Mouse (Mus musculus) kidney, embryonic 16.5 days (tissue): Measurements from ENCODE around the gene Alpk1. TPM values are rescaled to one million over a fixed set of nuclear protein-coding genes. Genes with fewer than 3 reads are reported as not detected.

Experiments used
- ATAC-seq: fragments of 200-750 bp; cut with Nextera tagmentation; 2 replicates; pipeline ENCODE4 v1.8.0; 2017; ENCODE audit warnings: moderate TSS enrichment; ENCODE audit not compliant: low FRiP score, low TSS enrichment
- H3K27ac ChIP-seq: fragments of 300-500 bp; sonication (generic); 2 replicates; pipeline ENCODE4 v1.5.1; 2014; ENCODE audit warnings: low read length
- H3K27me3 ChIP-seq: fragments of 300-500 bp; sonication (generic); 2 replicates; pipeline ENCODE4 v1.6.1; 2014; ENCODE audit warnings: low read length, control low read depth, mixed read lengths; ENCODE audit not compliant: insufficient read depth
- H3K36me3 ChIP-seq: fragments of 300-500 bp; sonication (generic); 2 replicates; pipeline ENCODE4 v1.6.1; 2014; ENCODE audit warnings: low read length, control low read depth, mixed read lengths; ENCODE audit not compliant: insufficient read depth
- H3K4me1 ChIP-seq: fragments of 300-500 bp; sonication (generic); 2 replicates; pipeline ENCODE4 v1.6.1; 2014; ENCODE audit warnings: low read length, control low read depth, mixed read lengths; ENCODE audit not compliant: insufficient read depth
- H3K4me2 ChIP-seq: fragments of 300-500 bp; sonication (generic); replicated peaks from 2 replicates; pipeline ENCODE4 v1.6.1; 2014; ENCODE audit warnings: low read depth, low read length
- H3K4me3 ChIP-seq: fragments of 300-500 bp; sonication (generic); 2 replicates; pipeline ENCODE4 v1.5.1; 2014; ENCODE audit warnings: mild to moderate bottlenecking, low read length
- H3K9ac ChIP-seq: fragments of 300-500 bp; sonication (generic); replicated peaks from 2 replicates; pipeline ENCODE4 v1.6.1; 2014; ENCODE audit warnings: low read length
- H3K9me3 ChIP-seq: fragments of 300-500 bp; sonication (generic); 2 replicates; pipeline ENCODE4 v1.6.1; 2016; ENCODE audit warnings: low read length, control low read depth
- WGBS: fragments of 180-500 bp; shearing (Covaris S2); extraction: QIAGEN DNeasy Blood & Tissue Kit; methylation state at CpG from one replicate; pipeline ENCODE4 v1.1.7; 2014; 5-methylcytosine and 5-hydroxymethylcytosine counted together
- polyA plus RNA-seq: library from polyadenylated mRNA; unstranded; fragments of >200 nt; fragmentation: Nextera tagmentation; extraction: Ambion mirVana; gene quantifications from 2 replicates; pipeline ENCODE4 v1.2.1, GENCODE M21; 2015

The Alpk1 gene
- polyA plus RNA-seq, 1 experiment from 2014 or later: 1.2 TPM

DNA sequence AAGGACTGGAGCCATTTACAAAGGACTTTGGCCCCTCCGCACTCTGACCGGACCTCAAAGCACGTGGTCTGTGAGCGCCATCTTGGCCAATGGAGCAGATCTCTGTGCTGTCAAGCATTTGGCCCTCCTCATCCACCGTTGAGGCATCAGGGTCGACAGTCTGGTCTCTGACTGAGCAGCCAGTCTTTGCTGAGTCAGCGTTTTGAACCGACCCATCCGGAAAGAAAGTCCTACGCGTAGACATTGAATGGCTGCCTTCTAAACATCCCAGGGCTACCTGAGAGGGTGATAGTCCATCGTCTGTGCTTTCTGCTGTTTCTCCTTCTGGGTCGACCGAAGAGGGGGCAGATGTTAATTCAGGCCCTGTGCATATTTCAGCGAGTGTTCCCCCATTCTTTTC, 100.6 kb downstream of the Alpk1 start:
- Histone ChIP-seq H3K4me3 (no peak overlapping the region), H3K27ac (no peak overlapping the region), H3K4me1 (no peaks in the 10 kb centered on the region), H3K36me3 (no peaks in the 10 kb centered on the region), H3K9me3 (no peaks in the 10 kb centered on the region), H3K4me2 (no peak overlapping the region), H3K9ac (no peak overlapping the region), H3K27me3 (no peaks in the 10 kb centered on the region)
- 85% methylated on average over 15 of the region's 15 CpGs for WGBS
- no peak for ATAC-seq

DNA sequence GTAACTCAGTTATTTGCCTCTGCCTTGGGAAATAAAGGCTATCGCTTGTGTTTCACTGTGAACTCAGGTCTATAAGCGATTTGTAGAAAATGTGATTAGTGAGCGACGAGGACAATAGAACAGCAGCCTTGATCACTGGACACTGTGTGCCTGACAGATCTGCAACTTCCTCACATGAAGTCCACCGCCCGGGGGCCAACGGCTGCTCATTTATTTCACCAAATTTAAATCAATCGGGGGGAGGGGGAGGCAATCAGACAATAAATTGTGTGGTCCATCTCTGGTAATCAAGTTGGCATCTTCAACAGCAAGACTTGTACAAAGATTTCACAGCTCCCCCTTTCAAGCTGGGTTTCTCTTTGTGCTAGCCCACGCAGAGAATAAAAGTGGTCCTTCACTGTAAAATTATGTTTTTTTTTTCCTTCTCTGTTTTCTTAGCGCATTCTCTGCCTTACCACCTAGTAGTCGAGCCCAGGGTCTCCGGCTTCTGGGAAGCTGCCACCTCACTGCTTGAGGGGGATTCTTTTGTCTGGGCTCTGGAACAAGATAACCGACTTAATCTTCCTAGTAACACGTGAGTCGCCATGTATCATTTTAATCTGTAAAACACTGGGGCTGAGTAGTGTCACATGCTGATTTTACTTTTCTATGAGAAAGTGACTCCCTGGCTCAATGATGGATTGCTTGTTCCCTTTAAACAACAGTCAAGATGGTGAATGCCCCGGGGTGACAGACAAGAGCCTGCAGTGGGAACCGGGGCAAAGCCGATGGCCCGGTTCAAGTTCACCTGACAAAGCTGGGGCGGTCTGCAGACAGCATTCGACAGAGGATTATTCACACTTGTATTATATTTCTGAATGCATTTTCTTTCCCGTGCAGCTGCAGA, 118.4 kb downstream of the Alpk1 start:
- Histone ChIP-seq H3K27me3 (no peaks in the 10 kb centered on the region), H3K36me3 (no peaks in the 10 kb centered on the region), H3K4me1 (no peaks in the 10 kb centered on the region), H3K4me2 (no peak overlapping the region), H3K9ac (no peak overlapping the region), H3K27ac (no peak overlapping the region), H3K4me3 (no peak overlapping the region), H3K9me3 (no peaks in the 10 kb centered on the region)
- no peak for ATAC-seq
- WGBS: 67% methylated on average over 22 of the region's 22 CpGs

DNA sequence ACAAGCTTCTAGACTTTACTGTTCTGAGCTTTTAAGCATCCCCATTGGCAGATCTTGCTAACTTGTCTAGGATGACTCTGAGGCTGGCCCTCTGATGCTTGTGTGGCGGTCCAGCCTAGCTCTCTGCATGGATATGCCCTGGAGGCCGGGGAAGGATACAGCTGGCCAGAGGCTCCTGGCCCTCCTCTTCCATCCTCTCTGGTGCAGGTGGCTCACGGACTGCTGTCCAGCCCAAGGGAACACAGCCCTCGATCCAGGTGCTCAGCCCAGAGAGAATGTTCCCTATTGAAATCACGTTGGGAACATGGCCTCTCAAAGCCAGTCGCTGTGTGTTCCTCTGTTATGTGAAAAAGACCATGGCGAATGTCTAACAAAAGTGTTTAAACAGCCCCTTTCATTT, 119.6 kb downstream of the Alpk1 start:
- Histone ChIP-seq H3K36me3 (no peaks in the 10 kb centered on the region), H3K9ac (no peak overlapping the region), H3K4me1 (no peaks in the 10 kb centered on the region), H3K27me3 (no peaks in the 10 kb centered on the region), H3K4me2 (no peak overlapping the region), H3K9me3 (no peaks in the 10 kb centered on the region), H3K27ac (no peak overlapping the region), H3K4me3 (no peak overlapping the region)
- no peak for ATAC-seq
- WGBS: 81% methylated on average over 7 of the region's 7 CpGs

- Histone ChIP-seq H3K4me2 (no peak overlapping the region), H3K9ac (no peak overlapping the region), H3K4me1 (no peaks in the 10 kb centered on the region), H3K36me3 (no peaks in the 10 kb centered on the region), H3K4me3 (no peak overlapping the region), H3K27me3 (peaks cover 4% of the 10 kb centered on the region), H3K9me3 (no peaks in the 10 kb centered on the region), H3K27ac (no peak overlapping the region)
- 67% methylated on average over 7 of the region's 7 CpGs for WGBS
- no peak for ATAC-seq
Measured at GRCm38 (mm10) chr3:127651742-127652653, 128.3 kb downstream of the Alpk1 start.

- Histone ChIP-seq H3K36me3 (no peaks in the 10 kb centered on the region), H3K27me3 (peaks cover 57% of the 10 kb centered on the region), H3K9ac (no peak overlapping the region), H3K4me1 (no peaks in the 10 kb centered on the region), H3K4me3 (no peak overlapping the region), H3K4me2 (no peak overlapping the region), H3K9me3 (no peaks in the 10 kb centered on the region), H3K27ac (no peak overlapping the region)
- no peak for ATAC-seq
- WGBS: 59% methylated on average over 18 of the region's 18 CpGs
Measured at GRCm38 (mm10) chr3:127646156-127646825, 134.0 kb downstream of the Alpk1 start.

- Histone ChIP-seq H3K4me1 (peaks cover 4% of the 10 kb centered on the region; the same call in 1 of the 2 replicates), H3K36me3 (no peaks in the 10 kb centered on the region), H3K4me2 (no peak overlapping the region), H3K9ac (no peak overlapping the region), H3K4me3 (no peak overlapping the region), H3K27ac (no peak overlapping the region), H3K27me3 (peaks cover 95% of the 10 kb centered on the region), H3K9me3 (no peaks in the 10 kb centered on the region)
- ATAC-seq: no peak
- WGBS: 5% methylated on average over 5 of the region's 5 CpGs
Measured at GRCm38 (mm10) chr3:127642211-127642610, 138.1 kb downstream of the Alpk1 start.

- Histone ChIP-seq H3K27ac (no peak overlapping the region), H3K4me3 (peak overlapping the region; percentile 24; the same call in 1 of the 2 replicates), H3K4me2 (peak overlapping the region; percentile 34), H3K27me3 (peaks cover 93% of the 10 kb centered on the region), H3K9ac (no peak overlapping the region), H3K9me3 (no peaks in the 10 kb centered on the region), H3K36me3 (no peaks in the 10 kb centered on the region), H3K4me1 (peaks cover 4% of the 10 kb centered on the region; the same call in 1 of the 2 replicates)
- WGBS: 1% methylated on average over 37 of the region's 37 CpGs
- peak; percentile 44; the same call in 1 of the 2 replicates for ATAC-seq
Measured at GRCm38 (mm10) chr3:127640762-127641700, 139.3 kb downstream of the Alpk1 start.

- no peak overlapping the region for H3K27ac ChIP-seq
- peaks cover 91% of the 10 kb centered on the region for H3K27me3 ChIP-seq
- H3K9ac ChIP-seq: no peak overlapping the region
- H3K4me1 ChIP-seq: peaks cover 4% of the 10 kb centered on the region; the same call in 1 of the 2 replicates
- no peaks in the 10 kb centered on the region for H3K36me3 ChIP-seq
- no peaks in the 10 kb centered on the region for H3K9me3 ChIP-seq
- peak overlapping the region; percentile 34 for H3K4me2 ChIP-seq
- WGBS: under 1% methylated on average over 36 of the region's 36 CpGs
- no peak overlapping the region for H3K4me3 ChIP-seq
- peak; percentile 76 for ATAC-seq
Measured at GRCm38 (mm10) chr3:127639875-127640761, 140.2 kb downstream of the Alpk1 start.
